Mouse (Mus musculus) bone marrow macrophage, adult 2 months (primary cell): ENCODE results near the gene Ptch2.

ENCODE experiments used
- CTCF ChIP-seq: IDR thresholded peaks from 2 replicates; pipeline ENCODE4 v1.5.1; 2012; ENCODE audit warnings: low read depth, mild to moderate bottlenecking, low read length, moderate library complexity
- POLR2A ChIP-seq: IDR thresholded peaks from 2 replicates; pipeline ENCODE4 v1.6.1; 2012; ENCODE audit warnings: mild to moderate bottlenecking, low read depth, low read length, borderline replicate concordance

DNA sequence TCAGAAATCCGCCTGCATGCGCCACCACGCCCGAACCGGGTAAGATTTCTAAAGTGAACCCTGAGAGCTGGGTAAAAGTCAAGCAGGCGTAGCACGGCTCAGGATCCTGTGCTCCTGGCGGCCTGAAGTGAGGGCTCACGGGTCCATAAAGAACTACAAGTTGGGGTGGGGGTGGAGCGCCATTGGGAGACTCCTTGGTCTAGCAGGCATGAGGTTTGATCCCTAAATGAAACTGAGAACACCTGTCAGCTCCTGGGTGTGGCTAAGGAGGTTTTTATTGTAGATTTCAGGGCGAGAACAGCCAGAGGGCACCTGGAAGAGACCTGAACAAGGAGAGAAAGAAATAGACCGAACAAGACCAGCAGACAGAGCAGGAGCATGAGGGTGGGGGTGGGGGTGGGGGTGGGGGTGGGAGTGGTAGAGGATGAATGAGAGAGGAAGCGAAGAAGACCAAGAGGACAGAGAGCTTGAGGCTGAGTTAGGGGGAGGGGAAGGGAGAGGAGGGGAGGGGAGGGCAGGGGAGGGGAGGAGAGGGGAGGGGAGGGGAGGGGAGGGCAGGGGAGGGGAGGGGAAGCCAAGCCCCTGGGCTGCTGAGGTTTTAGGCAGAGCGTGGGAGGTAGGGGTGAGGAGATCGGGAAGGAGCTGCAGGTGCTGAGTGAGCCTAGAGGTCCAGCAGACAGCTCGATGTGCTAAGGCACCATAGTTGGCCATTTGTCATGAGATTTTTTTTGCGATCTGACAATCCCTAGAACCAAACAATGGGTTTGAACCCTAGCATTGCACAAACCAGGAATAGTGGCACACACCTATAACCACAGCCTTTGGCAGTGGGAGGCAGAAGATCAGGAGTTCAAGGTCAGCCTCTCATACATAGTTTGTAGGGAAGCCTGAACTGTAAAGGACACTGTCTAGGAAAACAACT lies 42.7 kb downstream of the Ptch2 start:
- TF ChIP-seq CTCF (no peak), POLR2A (no peak)
